Mouse (Mus musculus): ENCODE data around the gene Gimap9.

The Gimap9 gene

DNA sequence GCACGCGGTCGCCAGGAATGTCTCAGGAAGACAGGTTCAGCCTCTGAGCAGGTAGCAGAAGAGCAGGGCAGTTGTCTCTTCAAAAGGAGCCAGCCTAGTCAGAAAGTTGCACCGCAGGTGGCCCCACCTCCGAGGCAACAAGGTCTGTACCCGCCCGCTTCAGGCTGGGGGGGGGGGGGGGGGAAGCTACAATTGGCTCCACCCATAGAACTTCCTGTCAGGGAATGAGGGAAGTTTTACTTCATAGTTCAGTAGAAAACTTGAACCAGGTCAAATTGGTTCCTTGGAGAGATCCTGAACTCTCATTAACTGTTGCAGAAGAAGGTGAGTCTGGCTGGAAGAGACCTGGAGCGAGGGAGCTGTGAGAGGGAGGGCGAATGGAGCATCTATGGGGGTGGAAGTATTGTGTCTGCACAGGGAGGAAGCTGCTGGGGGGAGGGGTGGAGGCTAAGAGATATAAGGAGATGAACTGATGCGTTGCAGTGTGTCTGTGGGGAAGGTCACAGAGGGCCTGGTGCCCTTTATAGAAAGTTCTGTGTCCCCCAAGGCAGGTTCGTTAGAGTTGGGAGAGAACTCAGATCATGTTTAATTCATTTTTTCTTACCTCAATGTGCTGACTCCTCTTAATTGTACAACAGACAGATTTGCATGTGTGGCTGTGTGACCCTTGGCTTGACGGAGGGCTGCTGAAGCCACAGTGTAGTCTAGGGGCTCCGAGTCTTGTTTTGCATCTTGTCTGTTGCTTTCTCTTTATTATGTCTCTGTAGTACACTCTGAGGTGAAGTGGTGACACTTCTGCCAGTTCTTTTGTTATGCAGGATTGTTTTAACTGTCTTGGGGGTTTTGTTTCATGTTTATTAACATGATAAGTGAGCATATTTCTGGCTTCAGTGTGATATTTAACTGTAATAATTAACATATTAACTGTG, at the start of gene Gimap9:
TSS of gene Gimap9 (plus strand) at position 199 of the 929 bp plus-strand sequence.
- no peak for DNase-seq (ENCODE audit: low read depth)

DNA sequence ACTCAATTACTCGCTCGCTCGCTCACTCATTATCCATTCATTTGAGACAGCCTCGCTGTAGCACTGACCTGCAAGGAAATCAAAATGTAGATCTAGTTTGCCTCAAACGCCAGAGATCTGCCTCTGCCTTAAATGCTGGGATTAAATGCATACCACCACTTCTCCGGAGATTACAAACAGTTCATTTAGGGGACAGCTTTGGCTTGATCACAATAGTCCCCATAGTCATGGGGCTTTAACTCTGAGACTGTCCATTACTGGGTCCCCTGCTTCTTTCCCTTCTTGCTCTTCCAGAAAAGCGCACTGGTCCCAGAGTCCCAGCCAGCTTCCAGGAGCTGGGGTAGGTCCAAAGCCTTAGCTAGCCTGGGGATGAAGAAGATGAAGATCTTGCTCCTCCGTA, 49.5 kb upstream of the Gimap9 start, which contains the start of gene AI854703:
TSS of gene AI854703 (plus strand) at position 301 of the 400 bp plus-strand sequence.
- no peak for DNase-seq (ENCODE audit: low read depth)

DNA sequence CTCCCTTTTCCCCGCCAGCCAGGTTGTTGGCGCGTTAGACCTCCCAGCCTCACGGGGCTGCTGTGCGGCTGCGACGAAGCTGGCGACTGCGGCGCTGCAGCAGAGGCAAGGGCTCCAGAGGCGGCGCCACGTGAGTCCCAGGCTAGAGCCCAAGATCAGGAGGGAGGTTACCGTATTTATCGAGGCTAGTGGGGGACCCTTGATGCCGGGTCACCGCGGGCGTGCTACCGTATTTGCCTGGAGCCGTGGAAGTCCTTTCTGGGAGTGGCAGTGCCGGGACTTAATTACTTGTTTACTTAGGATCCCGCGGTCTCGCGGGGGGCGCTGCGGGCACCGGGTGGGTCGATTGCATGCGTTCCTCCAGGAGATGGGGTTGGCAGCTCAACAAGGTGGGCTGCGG, 48.9 kb upstream of the Gimap9 start:
- peak; percentile 32 for DNase-seq (ENCODE audit: low read depth)

DNA sequence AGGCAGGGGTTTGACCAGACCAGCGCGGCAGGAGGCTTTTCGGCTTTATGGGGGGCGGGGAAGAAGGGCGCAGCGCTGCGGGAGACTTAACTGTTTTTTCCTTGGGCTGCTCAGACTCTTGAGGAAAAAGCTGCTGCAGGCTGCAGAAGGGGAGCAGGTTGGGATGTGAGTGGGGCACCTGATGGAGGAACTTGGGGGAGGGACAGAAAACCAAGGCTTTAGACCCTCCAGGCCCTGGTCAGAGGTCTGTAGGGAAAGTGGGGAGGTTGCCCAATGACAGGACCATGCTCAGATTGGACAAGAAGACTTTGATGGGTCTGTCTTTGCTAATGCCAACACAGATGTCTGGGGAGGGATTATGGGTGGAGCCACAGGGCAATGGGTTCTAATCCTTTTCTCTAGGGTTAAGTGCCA, 48.4 kb upstream of the Gimap9 start:
- DNase-seq (ENCODE audit: low read depth) = no peak

DNA sequence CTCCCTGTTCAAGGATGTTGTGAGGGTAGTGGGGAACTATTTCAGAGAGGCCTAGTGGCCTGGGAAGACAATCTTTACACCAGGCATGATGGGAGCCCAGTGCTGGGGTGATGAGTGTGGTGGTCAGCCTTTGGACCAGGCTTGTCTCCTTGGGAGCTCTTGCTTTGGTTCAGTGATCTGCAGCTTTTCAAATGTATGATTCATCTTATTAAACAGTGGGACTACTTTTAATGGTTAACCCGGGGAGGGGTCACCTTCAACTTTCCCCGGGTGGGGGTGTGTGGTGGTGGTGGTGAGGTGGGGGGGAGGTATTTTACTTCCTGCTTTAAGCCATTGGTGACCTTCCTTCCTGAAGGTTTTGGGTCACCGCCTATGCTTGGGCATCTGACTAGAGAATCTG, 47.6 kb upstream of the Gimap9 start:
- DNase-seq (ENCODE audit: low read depth) = no peak

DNA sequence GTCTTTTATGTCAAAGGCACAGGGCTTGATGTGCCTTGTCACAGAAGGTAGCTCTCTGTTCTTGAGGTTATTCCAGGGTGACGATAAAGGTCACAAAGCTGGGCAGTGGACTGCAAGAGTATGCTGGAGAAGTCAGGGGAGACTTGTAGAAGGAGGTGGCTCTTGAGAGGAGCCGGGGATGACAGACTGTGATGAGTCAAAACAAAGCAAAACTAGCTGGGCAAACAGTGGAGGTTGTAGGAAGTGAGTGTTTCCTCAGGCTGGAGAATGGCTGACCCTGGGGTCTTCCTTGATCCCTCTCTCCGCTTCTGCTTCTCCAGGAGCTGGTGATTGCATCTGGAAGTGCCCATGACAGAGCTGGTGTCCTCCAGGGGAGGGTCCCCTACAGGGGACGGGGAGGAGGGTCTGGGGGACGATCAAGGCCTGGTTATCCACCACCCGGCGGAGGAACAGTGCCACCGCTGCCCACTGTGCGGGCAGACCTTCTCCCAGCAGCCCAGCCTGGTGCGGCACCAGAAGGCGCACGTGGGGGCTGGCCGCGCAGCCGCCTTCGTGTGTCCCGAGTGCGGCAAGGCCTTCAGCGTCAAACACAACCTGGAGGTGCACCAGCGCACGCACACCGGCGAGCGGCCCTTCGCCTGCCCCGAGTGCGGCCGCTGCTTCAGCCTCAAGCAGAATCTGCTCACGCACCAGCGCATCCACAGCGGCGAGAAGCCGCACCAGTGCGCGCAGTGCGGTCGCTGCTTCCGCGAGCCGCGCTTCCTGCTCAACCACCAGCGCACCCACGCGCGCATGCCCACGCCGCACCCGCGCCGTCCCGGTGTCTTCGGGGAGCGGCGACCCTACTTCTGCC, 46.9 kb upstream of the Gimap9 start:
- DNase-seq (ENCODE audit: low read depth) = no peak

DNA sequence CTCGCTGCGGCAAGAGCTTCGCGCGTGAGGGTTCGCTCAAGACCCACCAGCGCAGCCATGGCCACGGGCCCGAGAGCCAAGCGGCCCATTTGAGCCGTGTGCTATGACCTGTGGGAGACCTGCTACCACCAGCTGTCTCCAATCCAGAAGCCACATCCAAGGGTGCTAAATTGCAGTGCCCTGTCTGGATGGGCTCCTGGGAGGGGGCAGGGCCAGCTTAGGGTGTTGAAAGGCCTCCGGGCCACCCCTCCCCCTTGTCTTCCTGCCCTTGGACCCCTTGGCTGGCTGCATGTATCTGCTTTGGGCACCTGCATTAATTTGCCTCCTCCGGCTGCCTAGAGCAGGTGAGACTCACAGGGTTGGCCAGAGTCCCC, 46.3 kb upstream of the Gimap9 start:
- DNase-seq (ENCODE audit: low read depth) = no peak

DNA sequence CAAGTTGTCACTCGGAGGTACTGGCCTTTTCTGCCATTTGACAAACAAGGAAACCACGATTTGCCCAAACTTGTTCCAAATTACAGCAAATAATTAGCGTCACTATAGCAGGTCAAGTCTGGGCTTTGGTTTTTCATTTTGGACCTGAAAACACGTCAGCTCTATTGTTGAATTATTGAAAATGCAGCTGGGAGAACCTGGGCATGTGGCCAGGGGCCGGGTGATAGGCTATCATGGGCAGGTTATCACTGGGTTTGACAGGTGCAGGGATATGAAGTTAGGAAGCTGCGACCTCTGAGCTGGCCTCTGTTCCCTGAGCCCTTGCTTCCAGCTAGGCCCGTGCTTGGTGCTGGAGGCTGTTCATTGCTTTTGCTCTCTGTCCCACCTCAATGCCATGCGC, 45.1 kb upstream of the Gimap9 start:
- DNase-seq (ENCODE audit: low read depth) = no peak

DNA sequence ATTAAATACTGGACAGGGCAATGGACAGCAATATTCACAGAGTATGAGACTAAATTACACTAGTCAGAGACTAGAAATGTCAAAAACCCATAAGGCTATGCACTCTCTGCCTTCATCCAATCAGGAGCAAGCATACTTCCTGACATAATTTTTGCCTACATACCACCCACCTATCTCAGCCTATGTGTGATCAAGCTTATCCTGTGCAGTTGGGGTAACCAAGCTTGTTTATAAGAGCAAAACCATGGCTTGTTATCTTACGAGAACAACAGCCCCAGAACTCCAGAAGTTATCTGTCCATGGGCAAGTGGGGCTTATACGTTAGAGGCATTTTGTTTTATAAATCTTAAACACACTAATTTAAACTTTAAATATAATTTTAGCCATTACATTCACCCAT, 40.8 kb upstream of the Gimap9 start:
- DNase-seq (ENCODE audit: low read depth) = no peak

DNA sequence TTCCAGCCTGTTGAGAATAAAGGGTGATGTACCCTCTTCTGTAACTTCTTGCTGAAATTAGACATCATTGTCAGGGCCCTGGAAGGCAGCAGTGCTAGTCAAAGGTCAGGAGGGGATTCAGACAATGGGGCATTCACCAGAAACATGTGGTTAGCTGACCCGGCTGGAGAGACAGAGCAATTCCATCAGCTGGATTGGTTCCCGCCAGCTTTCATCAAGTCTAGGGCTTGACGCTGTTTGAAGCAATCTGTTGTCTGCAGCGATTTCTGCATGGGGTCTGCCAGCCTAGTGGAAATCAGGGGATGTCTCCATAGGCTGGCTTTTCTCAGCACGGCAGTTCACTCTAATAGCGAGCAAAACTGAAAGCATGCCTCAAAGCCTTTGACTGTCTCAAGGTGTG, 39.4 kb upstream of the Gimap9 start:
- no peak for DNase-seq (ENCODE audit: low read depth)

DNA sequence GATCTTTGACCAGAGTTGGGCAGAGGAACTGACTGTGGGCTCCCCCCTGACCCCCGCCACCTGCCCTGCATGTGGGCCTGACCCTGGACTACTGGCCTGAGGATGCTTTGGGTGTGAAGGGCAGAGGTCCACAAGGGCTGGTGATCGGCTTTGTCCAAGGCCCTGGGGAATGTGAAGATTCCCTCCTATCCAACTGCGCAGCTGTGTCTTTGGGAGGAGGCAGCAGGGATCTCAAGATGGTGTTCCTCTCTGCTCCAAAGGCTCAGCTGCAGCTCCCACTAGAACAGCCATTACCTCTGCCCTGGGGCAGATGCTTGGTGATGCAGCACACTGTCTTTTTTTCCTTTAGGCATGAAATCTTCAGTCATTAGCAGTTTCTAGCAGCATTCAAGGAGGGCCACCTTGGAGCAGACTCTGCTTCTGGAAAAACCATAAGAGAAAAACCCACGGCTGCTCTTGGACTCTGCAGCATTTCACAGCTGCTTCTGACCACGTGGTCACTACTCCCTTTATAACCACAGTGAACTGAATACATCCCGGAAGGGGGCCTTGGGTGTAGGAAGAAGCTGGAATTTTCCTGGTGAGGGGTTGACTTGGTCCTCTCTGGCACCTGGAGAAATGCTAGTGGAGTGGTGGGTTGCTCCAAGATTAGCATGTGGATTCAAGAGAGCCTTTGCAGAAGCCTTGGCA, 38.0 kb upstream of the Gimap9 start:
- no peak for DNase-seq (ENCODE audit: low read depth)

DNA sequence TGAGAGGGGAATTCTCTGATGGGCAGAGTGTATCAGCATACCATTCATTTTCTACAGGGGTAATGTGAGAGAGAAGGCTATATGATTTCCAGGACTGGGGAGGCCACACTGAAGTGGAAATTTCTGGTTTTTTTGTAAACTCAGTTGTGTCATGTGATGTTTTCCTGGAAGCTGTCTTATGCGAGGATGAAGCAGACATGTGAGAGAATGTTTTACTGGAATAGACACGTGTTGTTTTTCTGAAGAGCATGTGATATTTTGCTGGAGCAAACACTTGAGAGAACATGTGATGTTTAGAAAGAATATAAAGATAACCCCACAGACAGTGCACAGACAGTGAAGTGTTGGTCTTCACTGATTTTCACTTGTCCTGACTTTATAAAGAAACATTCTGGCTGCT, 37.4 kb upstream of the Gimap9 start:
- no peak for DNase-seq (ENCODE audit: low read depth)

DNA sequence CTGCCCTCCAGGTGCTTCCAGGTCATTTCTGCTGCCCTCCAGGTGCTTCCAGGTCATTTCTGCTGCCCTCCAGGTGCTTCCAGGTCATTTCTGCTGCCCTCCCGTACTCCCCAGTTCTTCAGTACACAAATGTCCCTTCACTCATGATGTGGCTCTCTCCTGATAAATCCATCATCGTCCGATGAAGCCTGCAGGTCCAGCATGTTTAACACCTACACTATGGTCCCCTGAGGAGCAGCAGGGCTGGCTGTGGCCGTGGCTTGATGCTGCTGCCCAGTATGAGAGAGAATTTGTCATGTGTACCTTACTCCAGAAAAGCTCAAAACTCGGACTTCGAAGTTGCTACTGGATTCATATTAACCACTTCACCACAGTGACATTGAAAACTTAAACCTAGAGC, 34.5 kb upstream of the Gimap9 start:
- no peak for DNase-seq (ENCODE audit: low read depth)

DNA sequence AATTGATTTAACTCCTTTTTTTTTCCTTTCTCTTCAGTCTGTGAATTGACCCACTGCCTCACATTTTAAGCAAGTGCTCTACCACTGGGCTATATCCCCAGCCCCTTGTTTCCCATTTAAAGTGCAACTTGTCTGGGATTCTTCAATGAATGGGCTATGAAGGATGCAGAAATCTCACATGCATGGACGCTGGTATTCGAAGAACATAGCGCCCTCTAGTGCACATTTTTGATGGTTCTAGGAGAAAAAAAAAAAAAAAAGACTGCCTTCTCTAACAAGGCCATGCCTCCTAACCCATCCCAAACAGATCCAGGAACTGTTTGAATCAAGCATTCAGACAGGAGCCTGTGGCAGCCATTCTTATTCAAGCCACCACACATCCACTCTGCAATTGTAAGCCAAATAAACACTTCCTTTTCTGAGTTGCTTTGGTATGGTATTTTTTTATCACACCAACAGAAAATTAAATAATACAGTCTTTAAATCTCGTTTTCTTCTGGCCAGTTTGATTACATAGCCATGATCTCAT, 33.1 kb upstream of the Gimap9 start:
- DNase-seq (ENCODE audit: low read depth) = no peak

DNA sequence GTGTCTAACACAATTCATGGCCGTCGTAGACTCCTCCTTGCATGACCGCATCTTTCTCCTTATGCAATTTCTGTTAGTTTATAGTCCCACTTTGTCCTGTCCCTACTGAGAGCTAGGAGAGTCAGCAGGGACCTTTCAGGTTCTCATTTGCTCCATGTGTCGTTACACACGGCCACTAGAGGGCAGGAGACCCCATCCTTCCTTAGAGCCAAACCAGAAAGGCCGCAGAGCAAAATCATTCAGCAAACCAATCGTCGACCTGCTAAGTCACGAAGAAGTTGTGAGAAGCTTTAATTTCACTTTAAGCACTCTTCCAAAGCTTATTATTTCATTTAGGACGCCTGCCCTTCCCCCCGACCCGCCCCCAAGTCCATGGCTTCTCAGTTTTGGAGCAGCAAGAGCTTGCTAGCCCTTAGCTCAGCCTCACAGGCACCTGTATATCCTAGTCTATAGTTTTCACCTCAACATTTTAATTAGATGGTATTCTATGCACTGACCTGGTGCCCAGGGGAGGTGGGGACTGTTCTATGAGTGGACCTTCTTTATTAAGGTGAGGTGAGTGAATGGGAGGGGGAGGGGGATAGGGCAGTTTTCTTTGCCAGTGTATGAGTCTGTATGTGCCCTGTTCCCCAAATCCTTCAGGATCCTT, 30.1 kb upstream of the Gimap9 start:
- DNase-seq (ENCODE audit: low read depth) = peak; percentile 73

DNA sequence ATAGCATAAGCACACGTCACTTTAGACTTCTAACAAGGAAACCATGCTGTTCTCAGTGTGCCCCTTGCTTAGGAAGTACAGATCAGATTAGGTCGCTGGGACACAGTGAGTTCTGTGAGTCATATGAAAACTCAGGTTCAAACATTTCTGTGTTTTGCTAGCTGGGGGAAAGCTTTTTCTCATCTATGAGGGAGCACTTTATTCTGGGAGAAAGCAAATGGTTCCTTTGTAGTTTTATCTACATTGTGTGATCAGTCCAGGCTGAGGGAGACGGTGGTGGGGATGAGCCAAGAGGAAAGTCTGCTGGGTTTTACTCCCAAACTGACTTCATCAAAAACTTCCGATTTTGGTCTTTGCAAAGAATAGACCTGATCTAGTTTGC, 29.6 kb upstream of the Gimap9 start:
- DNase-seq (ENCODE audit: low read depth) = no peak

DNA sequence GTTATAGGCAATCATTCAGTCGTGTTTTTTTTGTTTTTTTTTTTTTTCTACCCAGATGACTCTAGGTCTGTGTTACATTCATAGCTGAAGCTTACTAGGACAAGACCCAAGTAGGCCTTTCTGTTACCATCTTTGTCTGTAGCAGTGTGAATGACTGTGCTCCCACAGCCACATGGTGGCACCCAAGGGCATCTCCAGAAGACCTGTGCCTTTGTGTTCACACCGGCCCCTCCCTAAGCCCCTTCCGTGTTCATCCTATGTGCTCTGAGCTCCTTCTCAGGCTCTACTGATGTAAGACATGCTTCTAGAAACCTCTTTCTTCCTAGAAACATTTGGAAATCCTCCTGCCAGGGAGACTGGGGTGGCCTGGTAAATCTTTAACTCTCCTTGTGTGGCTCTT, 28.9 kb upstream of the Gimap9 start, which contains the start of gene Gimap8:
TSS of gene Gimap8 (plus strand) at position 240 of the 400 bp plus-strand sequence.
- DNase-seq (ENCODE audit: low read depth) = peak; percentile 57

DNA sequence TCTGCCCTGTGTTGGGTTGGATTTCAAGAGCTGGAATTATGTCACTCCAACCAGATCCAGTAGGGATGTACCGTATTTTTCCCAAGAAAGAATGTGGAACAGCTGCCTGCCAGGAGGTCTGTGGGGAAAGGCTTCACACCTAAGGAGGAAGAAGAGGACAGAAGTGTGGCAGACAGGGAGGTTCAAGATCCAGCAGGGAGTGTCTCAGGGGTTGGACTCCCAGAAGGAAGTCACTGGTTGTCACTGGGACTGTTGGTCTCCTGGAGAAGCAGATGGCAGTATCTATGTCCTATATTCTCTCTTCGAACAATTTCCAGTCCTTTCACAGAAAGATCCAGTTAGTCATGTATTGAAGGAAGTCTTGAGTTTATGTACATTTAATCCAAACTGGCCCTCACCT, 28.3 kb upstream of the Gimap9 start:
- no peak for DNase-seq (ENCODE audit: low read depth)

DNA sequence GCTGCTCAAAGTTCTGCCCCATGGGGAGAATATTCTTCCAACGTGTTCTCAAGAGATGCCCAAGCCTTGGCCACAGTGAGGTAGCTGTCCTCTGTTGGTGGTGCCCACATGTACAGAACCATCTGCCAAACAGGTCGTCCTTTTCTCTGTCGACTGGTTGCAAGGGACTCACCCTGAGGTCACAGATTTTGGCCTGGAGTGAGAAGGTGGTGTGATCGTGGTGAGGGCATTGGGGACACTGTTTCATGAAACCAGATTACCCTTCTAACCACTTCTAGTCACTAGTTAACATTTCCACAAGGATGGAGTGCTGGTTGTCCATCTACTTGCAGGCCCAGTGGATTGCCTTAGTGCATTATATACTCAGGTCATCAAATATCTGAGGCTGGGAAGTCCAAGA, 27.1 kb upstream of the Gimap9 start:
- no peak for DNase-seq (ENCODE audit: low read depth)

DNA sequence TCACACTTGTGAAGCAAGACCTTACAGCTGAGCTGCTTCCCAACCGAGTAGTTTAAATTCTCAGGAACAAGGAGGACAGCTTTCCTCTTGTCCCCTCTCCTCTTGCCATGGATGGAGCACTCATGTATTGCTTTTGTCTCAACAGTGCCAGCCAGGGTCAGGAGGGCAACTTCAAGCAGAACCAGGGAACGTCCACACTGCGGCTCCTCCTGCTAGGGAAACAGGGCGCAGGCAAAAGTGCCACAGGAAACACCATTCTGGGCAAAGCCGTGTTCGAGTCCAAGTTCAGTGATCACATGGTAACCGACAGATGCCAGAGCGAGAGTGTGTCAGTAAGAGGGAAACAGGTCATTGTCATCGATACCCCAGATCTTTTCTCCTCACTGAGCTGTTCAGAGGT, 25.9 kb upstream of the Gimap9 start:
- no peak for DNase-seq (ENCODE audit: low read depth)

DNA sequence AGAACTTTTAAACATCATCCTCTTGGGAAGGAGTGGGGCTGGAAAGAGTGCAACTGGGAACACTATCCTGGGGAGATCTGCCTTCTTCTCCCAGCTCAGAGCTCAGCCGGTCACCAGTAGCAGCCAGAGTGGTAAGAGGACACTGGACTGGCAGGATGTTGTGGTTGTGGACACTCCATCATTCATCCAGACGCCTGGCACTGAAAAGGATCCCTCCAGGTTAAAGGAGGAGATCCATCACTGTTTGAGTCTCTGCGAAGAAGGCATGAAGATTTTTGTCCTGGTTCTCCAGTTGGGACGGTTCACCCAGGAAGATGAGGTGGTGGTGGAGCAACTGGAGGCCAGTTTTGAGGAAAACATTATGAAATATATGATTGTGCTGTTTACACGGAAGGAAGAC, 17.2 kb upstream of the Gimap9 start:
- DNase-seq (ENCODE audit: low read depth) = no peak

DNA sequence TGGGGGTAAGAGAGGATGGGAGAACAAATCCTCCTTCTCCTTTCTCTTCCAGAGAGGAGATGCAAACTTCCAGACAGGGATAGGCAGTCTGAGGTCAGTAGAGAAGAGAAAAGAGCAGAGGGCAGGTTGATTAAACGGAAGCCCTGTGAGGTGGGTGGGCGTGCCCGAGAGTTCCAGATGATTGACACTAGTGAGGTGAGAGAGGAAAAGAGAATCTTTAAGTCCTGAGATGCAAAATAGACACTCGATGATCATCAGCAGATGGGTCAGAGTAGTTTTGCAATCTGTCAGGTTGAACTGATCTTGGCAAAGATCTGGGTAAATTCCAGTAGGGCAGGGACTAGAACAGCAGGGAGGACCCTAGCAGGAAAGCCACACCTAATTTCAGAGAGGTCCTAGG, 11.2 kb upstream of the Gimap9 start:
- no peak for DNase-seq (ENCODE audit: low read depth)
